Mouse (Mus musculus) urinary bladder, adult 2 months (tissue): ENCODE data around the gene Mettl7a2. TPM values are rescaled to one million over a fixed set of nuclear protein-coding genes. Genes with fewer than 3 reads are reported as not detected.
"Not testable (repeated sequence)": the region's sequence is repeated elsewhere in the genome, so short reads cannot be mapped to it uniquely, and the experiment has no call there.

Source experiments
- DNase-seq: peaks from one replicate; pipeline ENCODE4 v3.0.0; 2022; ENCODE audit warnings: low spot score
- polyA plus RNA-seq: library from polyadenylated mRNA; depleted of rRNA; stranded (reverse); fragments of >200 nt; gene quantifications from 2 replicates; pipeline ENCODE4 v1.2.3, GENCODE M21; 2012

The Mettl7a2 gene
- polyA plus RNA-seq, 1 experiment, result not detected

DNA sequence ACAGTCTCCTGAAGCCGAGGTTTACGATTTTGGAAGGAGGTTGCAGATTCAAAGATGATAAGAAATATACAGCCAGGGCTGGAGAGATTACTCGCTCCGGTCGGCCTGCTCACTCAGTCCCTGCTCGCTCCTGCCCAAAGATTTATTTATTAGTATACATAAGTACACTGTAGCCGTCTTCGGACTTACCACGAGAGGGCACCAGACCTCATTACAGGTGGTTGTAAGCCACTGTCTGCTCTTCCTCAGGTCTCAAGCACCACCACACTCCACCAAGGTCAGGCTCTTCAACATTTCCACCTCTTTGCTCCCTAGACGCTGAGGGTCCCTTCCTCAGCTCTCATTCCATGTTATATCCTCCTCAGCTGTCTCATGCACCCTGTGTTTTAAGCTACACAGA lies 15.2 kb upstream of the Mettl7a2 start:
- DNase-seq, result not testable (repeated sequence)

DNA sequence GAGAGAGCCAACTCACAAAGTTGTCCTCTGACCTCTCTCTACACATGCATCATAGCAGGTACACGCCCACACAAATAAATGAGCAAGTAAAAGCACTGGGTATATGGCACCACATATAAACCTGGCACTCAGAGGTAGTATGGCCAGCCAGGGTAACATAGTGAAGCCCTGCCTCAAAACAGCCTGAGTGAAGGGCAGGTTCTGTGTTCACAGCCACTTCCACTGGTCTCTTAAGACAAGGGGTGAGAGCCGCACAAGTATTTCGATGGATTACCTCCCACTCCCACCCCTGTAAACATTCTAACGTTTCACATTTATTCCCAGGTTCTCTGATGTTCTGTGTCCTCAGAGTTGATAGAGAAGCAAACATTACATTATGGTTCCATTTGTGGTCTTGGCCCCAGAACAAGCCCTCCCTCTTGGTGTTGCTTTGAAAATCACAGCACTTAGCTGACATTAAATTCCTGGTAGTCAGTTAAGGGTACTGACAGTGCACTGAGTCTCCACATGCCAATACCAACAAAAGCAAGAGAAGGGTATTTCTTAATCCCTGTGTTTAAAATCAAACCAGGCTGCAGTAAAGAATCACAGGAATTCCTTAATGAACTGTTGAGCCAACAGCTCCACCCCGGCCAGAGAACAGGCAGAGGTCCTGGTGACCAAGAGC lies 11.6 kb upstream of the Mettl7a2 start:
- DNase-seq, result not testable (repeated sequence)

DNA sequence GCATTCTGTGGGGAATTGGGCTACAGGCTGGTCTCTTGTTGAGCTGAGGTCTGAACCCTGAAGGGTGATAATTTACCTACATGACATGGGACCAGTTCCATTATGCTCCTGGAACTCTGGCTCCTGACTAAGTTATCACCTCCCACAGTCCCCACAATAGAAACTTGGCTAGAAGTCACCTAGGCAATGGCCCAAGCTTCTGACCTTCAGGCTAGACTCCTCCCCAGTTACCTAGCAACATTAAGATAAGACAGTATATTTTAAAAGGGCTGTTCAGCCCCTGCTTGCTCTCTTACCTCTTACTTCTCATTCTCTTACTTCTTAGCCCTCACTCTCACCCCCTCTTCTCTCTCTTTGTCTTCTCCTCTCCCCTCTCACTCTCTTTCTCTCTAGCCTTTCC lies 7.5 kb upstream of the Mettl7a2 start:
- DNase-seq, result no peak

DNA sequence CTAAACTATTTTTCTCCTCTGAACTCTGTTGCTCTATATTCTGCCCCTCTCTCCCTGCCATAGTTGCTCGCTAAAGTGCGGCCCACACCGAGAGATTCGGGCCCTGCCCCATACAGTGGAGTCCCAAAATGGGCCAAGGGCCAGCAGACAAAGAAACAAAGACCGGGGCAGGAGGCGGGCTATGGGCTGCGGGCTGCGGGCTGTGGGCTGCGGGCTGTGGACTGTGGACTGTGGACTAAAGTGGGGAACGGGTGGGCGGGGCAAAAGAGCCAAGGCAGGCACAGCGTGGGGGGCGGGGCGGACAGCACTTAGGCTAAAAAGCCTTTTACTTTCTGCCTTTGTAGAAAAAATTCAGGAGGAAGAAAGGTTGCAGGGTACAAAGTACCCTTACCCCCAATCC lies 6.2 kb upstream of the Mettl7a2 start:
- DNase-seq, result no peak

DNA sequence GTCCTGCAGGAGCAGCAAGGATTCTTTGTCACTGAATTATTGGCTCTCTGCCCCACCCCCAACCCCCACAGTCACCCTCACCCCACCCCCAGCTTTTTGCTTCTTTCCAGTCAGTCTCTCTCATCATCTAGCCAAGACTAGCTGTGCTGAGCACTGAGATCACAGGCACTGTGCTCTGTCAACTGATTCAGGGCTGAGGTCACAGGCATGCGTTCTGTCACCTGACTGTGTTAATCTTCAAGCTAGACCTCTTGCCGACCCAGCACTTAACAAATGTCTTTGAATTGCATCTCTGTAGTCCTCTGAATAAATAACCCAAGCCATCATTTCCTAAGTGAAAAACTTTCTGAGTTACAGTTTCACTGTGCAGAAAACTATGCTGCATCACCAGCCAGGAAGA lies 3.5 kb upstream of the Mettl7a2 start:
- no peak for DNase-seq

DNA sequence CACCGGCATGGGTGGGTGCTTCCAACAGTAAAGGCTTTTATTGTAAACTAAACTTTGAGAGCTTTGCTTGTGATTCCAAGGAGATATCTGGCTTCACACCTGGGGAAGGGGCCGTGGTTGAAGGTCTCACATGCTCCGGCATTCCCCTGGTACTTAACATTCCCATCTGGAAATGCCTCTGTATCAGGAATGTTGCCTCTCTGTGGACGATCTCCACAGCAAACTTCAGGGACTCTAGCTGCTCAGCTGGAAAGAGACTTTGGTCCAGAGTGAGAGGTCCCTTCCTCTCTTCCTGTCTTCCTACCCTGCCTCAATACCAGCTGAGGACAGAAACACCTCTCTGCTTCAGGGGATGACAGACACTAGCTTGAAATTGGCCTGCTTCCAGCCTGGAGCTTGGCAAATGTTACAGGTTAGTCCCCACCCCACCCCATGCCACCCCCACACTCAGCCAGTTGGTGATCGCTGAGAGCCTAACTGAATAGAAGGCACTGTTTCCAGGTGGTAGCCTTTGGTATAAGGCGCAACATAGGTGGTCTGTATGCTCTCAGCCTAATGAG lies 1.4 kb upstream of the Mettl7a2 start:
- DNase-seq, result no peak

DNA sequence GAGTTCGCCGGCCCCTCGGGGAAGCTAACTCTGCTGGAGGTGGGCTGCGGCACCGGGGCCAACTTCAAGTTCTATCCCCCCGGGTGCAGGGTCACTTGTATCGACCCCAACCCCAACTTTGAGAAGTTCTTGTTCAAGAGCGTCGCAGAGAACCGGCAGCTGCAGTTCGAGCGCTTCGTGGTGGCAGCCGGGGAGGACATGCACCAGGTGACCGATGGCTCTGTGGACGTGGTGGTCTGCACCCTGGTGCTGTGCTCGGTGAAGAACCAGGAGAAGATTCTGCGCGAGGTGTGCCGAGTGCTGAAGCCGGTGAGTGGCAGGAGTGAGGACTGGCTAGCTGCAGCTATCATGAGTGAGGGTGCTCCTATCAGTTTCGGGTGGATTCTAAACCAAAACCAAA lies 399 bp downstream of the Mettl7a2 start:
- not testable (repeated sequence) for DNase-seq

DNA sequence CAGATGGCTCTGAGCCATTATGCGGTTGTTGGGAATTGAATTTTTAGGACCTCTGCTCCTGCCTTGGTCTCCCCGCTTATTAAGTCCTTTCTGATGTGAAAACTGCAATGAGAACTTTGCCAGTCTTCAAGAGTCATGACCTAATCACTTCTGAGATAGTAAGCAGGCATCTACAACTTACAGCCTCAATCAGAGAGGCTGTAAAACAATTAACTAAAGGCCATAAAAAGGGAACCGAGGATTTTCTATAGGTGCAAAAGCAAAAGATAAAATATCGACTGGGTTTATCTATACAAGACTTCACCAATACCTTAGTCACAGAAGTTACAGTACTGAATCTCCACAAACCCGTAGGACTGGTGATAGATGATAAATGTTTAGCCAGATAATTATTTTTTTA lies 2.9 kb downstream of the Mettl7a2 start:
- DNase-seq, result no peak

DNA sequence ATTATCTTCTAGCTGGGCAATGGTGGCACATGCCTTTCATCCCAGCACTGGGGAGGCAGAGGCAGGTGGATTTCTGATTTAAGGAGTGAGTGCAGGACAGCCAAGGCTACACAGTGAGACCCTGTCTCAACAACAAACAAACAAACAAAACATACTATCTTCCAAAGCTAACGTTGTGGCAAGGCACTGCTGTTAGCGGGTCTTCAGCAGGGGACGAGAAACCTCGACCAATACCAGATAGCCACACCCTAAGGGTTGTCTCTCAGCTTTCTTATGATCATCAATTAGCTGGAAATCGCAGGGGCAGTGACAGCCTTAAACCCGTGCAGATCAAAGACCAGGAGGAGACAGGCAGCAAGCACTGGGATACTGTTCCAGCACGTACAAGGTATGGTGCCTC lies 11.2 kb downstream of the Mettl7a2 start, which contains the start of gene Higd1c:
Gene Higd1c (plus strand): TSS at position 301 of the 400 bp plus-strand sequence.
- DNase-seq, result no peak

DNA sequence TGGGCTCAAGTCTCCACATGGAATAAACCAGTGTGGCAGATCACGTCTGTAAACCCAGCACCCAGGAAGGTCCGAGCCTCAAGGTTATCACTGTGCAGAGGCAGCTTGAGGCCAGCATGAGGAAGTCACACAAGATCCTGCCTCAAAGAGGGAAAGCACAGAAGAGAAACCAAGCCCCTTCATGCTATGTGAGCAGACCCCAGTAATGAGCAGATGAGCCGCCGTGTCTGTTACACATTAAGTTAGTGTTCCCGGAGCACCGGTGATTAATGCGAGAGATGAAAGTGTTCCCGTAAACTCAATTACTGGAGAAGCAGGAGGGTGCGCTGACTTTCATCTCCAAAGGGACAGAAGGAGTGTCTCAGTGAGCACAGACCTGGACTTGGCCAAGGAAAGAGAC lies 13.0 kb downstream of the Mettl7a2 start:
- DNase-seq, result not testable (repeated sequence)

DNA sequence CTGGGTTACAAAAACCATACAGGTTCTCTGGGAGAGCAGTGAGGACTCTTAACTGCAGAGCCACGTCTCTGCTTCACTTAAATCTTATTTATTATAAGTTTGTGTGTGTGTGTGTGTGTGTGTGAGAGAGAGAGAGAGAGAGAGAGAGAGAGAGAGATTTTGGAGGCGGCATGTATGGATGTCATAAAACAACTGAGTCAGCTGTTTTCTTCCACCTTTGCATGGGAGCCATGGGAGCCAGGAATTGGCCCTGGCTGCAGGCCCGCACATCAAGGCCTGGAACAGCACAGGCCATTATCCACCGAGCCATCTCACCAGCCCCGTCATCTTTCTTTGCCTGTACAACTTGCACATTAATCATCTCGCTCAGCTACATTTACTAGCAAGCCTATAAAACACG lies 14.1 kb downstream of the Mettl7a2 start:
- no peak for DNase-seq

DNA sequence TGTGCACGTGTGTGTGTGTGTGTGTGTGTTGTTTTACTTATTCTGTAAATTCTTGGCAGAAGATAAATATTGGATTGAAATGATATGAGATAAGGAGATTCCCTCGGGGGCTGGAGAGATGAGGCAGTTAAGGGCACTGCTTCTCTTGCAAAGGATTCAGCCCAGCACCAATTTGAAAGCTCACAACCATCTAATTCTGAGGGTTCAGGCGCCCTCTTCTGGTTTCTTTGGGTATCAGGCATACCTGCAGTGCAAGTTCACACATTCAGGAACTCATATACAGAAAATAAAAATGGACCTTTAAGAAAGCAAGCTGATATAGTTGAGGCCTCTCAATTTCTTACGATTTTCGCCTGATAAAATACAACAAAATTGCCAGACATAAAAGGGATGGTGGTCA lies 22.1 kb downstream of the Mettl7a2 start:
- no peak for DNase-seq

DNA sequence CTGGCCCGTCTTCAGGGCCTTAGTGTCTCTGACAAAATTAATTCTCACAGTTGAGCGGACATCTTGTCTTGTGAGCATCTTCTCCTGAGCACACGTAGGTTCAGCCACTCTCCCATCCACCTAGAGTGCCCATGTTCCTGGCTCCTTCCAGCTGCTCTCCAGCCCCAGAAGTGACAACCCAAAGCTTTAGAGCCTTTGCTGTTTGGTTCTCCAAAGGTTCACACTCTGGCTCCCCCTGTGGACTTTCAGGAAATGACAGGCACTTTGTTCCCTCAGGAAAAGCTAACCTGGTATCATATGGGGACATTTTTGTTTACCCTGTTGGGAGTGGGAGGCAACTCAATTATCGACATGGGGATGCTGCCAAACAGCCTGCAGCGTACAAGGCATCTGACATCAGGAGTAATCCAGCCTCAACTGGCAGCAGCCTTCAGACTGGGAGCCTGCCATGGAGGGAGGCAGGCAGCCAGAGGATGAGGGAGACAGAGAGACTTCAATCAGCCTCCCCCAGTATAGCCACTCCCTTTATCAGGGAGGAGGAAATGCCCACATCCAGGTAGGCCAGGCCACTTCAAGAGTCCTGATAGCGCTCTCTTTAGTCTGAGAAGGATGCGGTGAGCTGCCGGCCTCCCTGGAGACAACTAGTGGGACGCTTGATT lies 25.0 kb downstream of the Mettl7a2 start:
- not testable (repeated sequence) for DNase-seq

DNA sequence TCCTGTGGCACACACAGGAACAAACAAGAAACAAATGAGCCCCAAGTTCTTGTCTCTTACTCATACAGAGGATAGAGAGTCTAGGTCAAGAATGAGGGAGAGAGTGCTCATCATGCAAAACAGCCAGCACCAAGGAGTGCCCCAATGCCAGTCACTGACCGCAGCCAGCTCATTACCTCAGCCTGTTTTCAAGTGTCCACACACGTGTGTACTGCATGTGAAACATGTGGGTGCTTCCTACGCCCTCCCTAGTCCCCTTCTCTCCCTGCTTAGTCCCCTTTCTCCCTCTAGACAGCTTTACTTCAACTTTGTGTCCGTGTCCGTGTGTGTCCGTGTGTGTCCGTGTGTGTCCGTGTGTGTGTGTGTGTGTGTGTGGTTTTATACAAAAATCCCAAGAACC lies 26.7 kb downstream of the Mettl7a2 start:
- DNase-seq, result no peak

DNA sequence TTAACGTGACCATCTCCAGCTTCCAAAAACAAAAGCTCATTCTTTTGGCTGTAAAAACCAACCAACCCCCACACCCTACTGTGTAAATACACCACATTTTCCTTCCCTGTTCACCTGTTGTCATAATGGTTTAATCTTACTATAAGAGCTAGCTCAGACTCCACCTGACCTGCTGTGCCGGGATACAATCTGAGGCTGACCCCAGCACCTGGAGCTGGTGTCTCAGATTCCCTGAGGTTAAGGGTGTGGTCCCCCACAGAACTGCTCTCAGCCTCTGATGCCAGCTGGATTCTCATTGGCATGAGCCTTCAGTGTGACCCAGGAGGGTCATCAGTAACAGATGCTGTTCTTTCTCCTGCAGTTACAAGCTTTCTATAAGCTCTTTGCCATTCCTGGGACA lies 27.1 kb downstream of the Mettl7a2 start:
- no peak for DNase-seq

DNA sequence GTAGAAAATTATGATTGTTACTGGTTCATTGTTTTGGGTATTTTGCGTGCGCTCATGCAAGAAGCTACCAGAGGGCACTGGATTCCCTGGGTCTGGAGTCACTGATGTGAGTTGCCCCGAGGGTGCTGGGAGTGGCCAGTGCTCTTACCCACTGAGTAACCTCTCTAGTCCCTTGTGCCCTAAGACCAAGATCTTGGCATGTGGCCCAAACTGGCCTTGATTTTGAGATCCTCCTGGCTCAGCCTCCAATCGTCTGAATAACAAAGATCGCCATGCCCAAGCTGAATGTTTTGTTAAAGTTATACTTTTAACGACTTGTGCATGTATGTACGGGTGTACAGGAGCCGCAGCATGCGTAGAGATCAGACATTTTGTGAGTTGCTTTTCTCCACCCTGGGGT lies 32.7 kb downstream of the Mettl7a2 start:
- no peak for DNase-seq

DNA sequence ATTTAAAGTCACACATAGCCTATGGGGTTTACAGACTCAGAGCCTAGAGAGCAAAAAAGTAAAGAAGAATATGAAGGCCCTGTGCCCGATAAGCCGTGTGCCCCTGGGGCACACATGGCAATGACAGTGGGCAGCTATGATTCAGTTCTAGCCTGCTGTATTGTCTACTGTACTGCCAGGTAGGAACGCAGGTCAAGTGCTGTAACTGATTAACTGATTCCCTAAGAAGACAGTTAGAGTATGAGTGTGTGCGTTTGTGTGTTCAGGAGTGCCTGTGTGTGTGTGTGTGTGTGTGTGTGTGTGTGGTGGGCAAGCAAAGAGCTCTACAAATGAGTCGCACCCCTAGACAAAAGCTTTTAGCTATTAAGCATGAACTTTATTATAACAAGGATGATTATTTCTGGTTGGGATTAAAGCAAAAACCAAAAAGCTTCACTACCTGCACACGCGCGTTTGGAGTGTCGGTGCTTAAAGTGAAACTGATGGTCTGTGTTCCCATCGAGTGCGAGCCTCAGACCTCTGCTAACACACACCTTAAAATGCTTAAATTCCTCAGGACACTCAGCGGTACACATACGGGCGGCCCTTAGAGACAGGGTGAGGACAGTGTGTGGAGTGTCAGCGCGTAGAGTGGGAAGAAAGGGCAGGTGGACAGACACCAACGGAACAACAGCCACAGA lies 34.7 kb downstream of the Mettl7a2 start:
- no peak for DNase-seq

DNA sequence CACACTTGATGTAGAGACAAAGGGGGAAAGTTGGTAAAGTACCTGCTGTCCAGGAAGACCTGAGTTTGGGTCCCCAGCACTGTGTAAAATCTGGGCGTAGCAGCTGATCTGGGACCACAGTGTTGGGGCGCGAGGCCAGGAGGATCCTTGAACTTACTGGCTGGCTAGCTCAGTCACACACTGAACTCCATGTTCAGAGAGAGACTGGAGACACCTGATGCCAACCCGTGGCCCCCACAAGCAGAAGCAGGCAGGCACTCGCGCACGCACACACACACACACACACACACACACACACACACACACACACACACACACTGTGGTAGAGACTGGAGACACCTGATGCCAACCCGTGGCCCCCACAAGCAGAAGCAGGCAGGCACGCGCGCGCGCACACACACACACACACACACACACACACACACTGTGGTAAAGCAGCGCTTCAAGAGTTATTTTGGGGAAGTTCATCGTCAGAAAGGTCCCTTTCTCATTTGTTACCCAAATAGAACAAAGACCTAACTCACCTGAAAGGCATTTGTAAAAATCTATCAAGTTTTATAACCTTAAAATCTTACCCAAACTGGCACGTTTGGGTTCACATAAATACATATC lies 35.3 kb downstream of the Mettl7a2 start:
- no peak for DNase-seq

DNA sequence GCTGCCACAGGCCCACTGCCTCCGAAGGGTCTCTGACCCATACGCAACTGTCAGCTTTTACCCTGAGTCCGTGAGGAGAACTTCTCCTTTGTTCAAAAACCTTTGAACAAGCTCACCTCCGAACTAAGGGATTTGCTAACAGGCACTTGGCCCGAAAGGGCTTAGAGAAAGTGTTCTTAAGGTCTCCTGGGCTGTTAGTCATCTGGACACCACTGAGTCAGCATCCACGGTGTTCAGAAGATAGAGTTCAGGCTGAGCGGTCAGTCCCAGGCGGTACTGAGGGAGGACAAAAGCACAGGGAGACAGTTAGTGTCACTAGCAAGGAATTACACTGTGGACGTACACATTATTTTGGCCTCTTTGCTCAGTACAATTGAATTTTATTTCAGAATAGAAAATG lies 35.9 kb downstream of the Mettl7a2 start:
- DNase-seq, result no peak

DNA sequence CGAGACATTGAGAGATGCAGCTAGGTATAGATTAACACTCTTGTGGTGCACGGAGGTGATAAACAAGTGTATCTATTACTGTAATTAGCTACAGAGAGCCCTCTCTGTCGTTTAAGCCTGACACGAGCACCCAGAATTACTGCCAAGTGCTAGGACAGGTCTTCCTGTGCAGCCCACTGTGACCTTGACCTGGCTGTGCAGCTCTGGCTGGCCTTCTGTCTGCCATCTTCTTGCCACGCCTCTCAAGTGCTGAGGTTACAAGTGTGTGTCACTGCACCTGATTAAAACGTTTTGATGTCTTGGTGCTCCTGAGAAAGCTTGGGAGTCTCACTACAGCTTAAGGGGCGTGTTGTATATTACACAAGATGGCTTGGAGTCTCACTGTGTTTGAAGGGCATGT lies 38.1 kb downstream of the Mettl7a2 start:
- DNase-seq, result no peak

DNA sequence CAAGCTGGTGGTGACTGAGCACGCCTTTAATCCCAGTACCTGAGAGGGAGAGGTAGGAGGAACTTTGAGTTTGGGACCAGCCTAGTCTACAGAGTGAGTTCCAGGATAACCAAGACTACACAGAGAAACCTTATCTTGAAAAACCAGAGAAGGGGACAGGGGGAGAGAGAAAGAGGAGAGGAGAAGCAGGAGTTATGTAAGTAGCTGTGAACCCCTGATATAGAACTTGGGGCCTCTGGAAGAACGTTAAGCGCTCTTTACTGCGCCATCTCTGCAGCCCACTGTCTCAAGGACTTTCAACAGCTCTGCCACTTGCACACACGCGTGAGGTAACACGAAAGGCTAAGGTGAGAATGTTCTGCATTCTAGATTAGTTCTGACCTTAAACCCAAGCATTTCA lies 38.6 kb downstream of the Mettl7a2 start:
- DNase-seq, result no peak

DNA sequence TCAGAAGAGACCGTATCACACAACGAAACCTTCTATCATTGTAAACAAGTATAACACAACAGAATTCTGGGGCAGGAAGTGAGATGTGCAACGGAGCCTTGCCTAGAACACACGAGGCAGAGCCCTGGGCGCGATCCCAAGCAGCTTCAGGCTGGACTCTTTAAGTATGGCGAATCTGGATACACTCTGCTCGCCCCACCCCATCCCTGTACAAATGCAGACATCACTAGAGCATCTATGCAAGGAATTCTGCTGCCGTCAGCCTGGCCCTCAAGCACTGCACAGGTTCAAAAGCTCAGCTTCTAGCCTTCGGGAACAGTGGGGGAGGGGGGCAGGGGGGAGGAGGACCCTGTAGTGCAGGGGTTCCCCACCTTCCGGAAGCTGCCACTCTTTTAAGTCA lies 40.0 kb downstream of the Mettl7a2 start:
- DNase-seq, result no peak
